Mouse (Mus musculus): Measurements from ENCODE around the gene Trem2. TPM values are rescaled to one million over a fixed set of nuclear protein-coding genes. Genes with fewer than 3 reads are reported as not detected.
"Not testable (repeated sequence)": the region's sequence is repeated elsewhere in the genome, so short reads cannot be mapped to it uniquely, and the experiment has no call there.

Gene Trem2
- total RNA-seq (2015; ENCODE audit: low replicate concordance) (2.2 TPM in 1 of 2 replicates, not detected in the other), total RNA-seq (2017; ENCODE audit: low replicate concordance) (0.26 TPM in 1 of 2 replicates, not detected in the other)

DNA sequence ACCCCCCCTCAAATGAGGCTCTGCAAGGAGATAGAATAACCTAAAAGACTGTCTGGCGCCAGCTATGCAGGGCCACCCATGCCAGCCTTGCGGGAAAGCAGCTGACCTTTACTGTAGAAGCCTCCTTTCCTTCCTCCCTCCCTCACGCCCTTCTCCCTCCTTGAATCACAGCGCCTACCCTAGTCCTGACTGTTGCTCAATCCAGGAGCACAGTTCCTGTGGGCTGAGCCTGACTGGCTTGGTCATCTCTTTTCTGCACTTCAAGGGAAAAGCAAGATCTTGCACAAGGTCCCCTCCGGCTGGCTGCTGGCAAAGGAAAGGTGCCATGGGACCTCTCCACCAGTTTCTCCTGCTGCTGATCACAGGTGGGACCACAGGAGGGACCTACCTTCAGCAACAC lies at the start of gene Trem2:
Gene Trem2, plus strand, starts transcription at position 171 of the 400 bp plus-strand sequence.
- no peak for ATAC-seq (replicated peaks; ENCODE audit: low FRiP score, poor library complexity, severe bottlenecking)

GRCm38 (mm10) chr17:48299203-48299602 lies 47.0 kb upstream of the Trem2 start, which contains the start of gene Treml2:
Gene Treml2, plus strand, starts transcription at chr17:48299498.
- ATAC-seq (replicated peaks; ENCODE audit: low FRiP score, poor library complexity, severe bottlenecking) = peak; percentile 70

- ATAC-seq (replicated peaks; ENCODE audit: low FRiP score, poor library complexity, severe bottlenecking) = no peak
Measured at GRCm38 (mm10) chr17:48299756-48300155, 46.4 kb upstream of the Trem2 start.

DNA sequence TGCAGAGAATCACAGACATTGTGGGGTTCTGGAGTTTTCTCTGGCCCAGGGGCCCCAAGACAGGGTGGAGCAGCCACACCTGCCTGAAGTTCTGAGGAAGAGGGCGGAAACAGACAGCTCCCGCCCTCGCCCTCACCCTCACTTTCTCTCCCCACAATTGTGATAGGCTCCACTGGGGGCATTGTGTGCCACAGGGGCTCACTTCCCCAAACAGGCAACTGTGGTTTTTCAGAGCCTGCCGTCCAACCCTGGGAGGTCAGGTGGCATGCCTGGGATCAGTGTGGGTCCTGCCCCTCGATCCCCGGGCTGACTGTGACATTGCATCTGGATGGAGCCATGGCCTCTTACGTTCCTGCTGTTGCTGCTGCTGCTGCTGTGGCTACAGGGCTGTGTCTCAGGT lies 46.0 kb upstream of the Trem2 start:
- peak; percentile 61 for ATAC-seq (replicated peaks; ENCODE audit: low FRiP score, poor library complexity, severe bottlenecking)

DNA sequence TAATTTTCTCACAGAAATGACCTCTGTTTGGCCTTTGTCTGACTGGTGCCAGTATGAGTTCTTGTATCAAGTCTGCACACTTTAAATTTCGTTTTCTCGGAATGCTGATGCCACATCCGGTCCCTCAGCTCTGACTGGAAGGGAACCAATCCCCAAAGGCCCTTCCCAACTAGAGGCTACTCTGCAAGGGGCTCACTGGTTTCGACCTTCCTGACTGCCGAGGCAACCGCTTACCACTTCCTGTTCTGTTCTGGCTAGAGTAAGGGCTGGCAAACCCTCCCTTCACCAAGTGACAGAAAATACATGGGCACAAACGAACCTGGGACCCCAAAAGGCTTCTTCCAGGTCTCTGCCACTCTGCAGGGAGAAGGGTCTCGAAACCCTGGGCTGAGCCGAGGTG lies 45.3 kb upstream of the Trem2 start:
- no peak for ATAC-seq (replicated peaks; ENCODE audit: low FRiP score, poor library complexity, severe bottlenecking)

GRCm38 (mm10) chr17:48301792-48302191 lies 44.4 kb upstream of the Trem2 start:
- no peak for ATAC-seq (replicated peaks; ENCODE audit: low FRiP score, poor library complexity, severe bottlenecking)

DNA sequence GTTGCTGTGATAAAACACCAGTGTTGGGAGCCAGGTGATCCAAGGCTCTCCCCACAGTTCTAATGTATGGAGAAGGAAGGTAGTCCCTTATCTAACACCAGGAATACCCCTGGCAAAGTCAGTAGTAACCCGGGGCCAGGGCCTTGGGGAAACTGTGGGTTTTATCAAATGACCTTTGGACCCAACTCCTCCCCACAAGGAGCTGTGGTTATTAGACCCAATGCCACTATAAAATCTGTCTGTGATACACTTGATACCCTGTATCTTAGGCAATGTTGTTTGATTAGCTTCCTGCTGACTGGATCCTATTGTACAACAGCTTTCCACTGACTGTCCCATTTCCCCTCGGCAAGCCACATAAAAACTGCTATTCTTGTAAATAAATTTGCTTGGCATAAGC lies 34.1 kb upstream of the Trem2 start:
- ATAC-seq (replicated peaks; ENCODE audit: low FRiP score, poor library complexity, severe bottlenecking) = no peak

DNA sequence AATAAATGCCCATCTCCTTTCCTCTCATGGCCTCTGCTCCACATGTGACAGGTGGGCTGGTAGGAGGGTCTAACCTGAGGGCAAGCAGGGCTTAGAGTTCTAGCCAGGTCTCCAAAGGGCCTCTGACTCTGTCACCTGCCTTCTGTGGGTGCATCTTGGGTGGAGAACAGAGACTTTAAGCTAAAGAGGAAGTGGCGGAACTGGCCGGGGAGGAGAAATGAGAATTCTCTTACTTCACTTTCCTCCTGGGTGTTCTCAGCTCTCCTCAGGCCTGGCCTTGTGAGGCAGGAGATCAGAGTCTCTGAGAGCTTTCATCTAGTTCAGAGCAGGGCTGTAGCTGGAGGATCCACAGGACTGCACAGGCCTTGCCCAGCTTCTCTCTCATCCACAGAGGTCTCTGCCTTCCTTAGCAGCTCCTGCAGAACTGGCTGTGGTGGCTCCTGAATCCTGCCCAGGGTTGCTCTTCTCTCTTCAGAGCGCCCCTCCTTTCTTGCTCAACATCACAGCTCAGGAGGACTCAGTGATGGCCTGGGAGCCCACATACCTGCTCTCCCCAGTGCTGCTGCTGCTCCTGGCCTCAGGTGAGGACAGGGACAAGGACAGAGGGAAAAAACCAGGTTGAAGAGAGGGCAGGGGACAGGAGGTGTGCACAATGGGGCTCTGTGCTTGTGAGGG lies 30.2 kb upstream of the Trem2 start, which contains the start of gene B430306N03Rik:
Gene B430306N03Rik, plus strand, starts transcription at position 237 of the 675 bp plus-strand sequence.
- ATAC-seq (replicated peaks; ENCODE audit: low FRiP score, poor library complexity, severe bottlenecking) = not testable (repeated sequence)

GRCm38 (mm10) chr17:48318686-48319085 lies 27.5 kb upstream of the Trem2 start:
- ATAC-seq (replicated peaks; ENCODE audit: low FRiP score, poor library complexity, severe bottlenecking) = no peak

DNA sequence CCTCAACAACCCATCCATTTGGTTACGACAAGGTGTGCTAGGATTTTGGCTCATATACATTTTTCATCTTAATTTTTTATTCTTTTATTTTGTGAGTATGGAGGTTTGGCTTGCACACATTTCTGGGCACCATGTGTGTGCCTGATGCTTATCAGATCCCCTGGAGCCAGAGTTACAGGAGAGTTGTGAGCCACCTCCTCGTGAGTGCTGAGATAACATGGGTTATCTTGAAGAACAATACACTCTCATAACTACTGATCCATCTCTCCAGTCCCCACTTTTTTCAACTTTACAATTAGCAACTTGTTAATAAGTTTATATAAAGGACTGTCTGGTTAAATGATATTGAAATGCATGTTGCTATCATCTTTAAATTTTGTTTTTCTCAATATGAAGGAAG lies 24.9 kb upstream of the Trem2 start:
- no peak for ATAC-seq (replicated peaks; ENCODE audit: low FRiP score, poor library complexity, severe bottlenecking)

GRCm38 (mm10) chr17:48323236-48323635 lies 23.0 kb upstream of the Trem2 start:
- ATAC-seq (replicated peaks; ENCODE audit: low FRiP score, poor library complexity, severe bottlenecking) = no peak

GRCm38 (mm10) chr17:48324258-48324657 lies 21.9 kb upstream of the Trem2 start:
- no peak for ATAC-seq (replicated peaks; ENCODE audit: low FRiP score, poor library complexity, severe bottlenecking)

GRCm38 (mm10) chr17:48325093-48325492 lies 21.1 kb upstream of the Trem2 start:
- no peak for ATAC-seq (replicated peaks; ENCODE audit: low FRiP score, poor library complexity, severe bottlenecking)

GRCm38 (mm10) chr17:48325638-48326037 lies 20.6 kb upstream of the Trem2 start:
- no peak for ATAC-seq (replicated peaks; ENCODE audit: low FRiP score, poor library complexity, severe bottlenecking)

GRCm38 (mm10) chr17:48326656-48327055 lies 19.5 kb upstream of the Trem2 start:
- ATAC-seq (replicated peaks; ENCODE audit: low FRiP score, poor library complexity, severe bottlenecking) = no peak

DNA sequence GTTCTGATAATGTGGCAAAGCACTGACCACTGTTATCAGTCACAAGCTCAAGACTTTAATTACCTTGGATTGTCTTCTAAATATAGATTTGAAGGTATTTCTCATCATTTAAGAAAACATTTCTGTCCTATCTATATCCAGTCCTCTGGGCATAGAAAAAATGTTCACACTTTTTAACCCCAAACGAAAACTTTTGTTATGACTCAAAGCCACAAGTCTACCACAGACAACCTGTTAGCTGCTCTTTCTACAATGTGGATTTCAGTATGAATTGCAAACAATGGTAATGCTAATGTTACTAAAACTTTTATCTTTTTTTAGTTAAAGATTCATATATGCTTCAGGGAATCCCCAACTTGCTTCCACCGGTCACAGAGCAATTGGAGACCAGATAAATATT lies 13.7 kb upstream of the Trem2 start:
- no peak for ATAC-seq (replicated peaks; ENCODE audit: low FRiP score, poor library complexity, severe bottlenecking)

- no peak for ATAC-seq (replicated peaks; ENCODE audit: low FRiP score, poor library complexity, severe bottlenecking)
Measured at GRCm38 (mm10) chr17:48334186-48334585, 12.0 kb upstream of the Trem2 start.

GRCm38 (mm10) chr17:48336857-48337256 lies 9.3 kb upstream of the Trem2 start:
- ATAC-seq (replicated peaks; ENCODE audit: low FRiP score, poor library complexity, severe bottlenecking) = peak; percentile 82

DNA sequence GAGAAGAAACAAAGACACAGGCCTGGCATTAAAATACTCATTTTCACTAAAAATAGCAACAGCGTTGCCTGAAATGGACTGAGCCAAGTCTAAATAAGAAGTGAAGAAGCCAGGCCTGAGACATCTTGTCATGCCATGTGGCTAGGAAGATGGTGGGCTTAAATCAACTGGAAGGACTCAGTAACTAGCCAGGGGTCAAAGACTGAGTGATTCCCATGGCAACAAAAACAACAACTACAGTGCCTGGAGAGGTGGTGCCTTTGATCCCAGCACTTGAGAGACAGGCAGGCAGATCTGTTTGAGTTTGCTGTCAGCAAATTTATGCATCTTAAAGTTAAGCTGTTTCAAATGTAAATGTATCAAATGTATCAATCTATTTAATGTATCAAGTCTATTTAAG lies 5.9 kb upstream of the Trem2 start:
- ATAC-seq (replicated peaks; ENCODE audit: low FRiP score, poor library complexity, severe bottlenecking) = no peak

DNA sequence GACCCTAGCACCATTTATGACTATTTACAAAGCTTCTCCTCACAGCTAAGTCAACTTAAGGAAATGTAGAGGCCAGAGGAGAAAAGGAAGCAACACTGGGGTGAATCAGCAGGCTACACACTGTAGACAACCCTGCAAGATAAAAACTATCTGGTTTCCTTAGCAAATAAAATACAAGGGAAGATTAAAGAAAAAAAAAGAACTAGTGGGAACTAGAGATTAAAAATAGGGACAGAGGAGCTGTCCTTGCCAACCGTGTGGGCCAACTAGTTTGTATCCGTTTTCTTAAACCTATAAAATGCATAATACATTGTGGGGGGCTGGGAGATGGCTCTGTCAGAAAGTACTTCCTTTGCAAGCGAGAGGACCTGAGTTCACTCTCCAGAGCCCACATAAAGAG lies 4.3 kb upstream of the Trem2 start:
- no peak for ATAC-seq (replicated peaks; ENCODE audit: low FRiP score, poor library complexity, severe bottlenecking)

DNA sequence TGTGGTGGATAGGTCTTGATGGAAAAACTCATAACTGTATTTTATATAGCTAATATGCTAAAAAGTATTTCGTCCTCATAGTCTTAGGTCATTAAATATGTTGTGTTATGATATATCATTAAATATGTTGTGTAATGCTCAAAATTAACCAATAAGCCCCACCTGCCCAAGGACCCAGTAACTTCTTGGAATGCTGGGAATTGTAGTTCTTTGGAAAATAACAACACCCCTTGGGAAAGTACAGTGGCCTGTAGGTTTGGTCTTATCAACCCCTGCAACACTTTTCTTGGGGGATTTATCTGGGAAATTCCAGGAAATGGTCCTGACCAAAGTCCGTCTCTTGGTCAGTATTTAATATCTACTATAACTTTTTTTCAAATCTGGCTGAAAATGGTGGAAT lies 3.1 kb upstream of the Trem2 start:
- ATAC-seq (replicated peaks; ENCODE audit: low FRiP score, poor library complexity, severe bottlenecking) = no peak

DNA sequence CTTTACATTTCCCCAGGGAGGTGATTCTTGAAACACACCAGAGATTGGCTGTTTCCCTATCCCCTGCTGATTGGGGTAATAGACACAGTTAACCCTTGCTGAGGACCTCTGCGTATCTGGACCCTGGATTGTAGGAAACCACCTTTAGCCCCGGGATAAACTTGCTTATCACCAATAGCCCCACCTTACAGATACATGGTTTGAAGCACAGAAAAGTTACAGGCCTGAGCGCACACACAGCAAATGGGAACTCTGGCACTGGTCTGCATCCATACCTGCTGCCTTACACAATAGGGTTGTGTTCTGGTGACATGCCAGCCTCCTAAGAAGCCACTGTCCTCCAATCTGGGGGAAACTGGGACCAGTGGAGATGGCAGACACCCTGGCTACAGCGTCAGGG lies 377 bp upstream of the Trem2 start:
- ATAC-seq (replicated peaks; ENCODE audit: low FRiP score, poor library complexity, severe bottlenecking) = no peak
